Mouse (Mus musculus): ENCODE measurements around the gene Uck1.

- peak; percentile 20 for TF ChIP-seq CTCF (IDR thresholded peaks at IDR 0.05; ENCODE audit: low read depth)
- TF ChIP-seq EP300 (optimal IDR thresholded peaks at IDR 0.05), result no peak
Observed at GRCm38 (mm10) chr2:32235886-32236759, 23.8 kb downstream of the Uck1 start, which contains the start of gene Pomt1.

Measured in stomach, postnatal 0 days (tissue).